Mouse (Mus musculus) liver, embryonic 15.5 days (tissue): ENCODE results near the gene Spdef. TPM values are rescaled to one million over a fixed set of nuclear protein-coding genes. Genes with fewer than 3 reads are reported as not detected.
A peak's percentile ranks its signal among the peaks of the same experiment; 100 is the strongest.

Experiments
- ATAC-seq: fragments of 200-750 bp; cut with Nextera tagmentation; 2 replicates; pipeline ENCODE4 v1.8.0; 2017; ENCODE audit warnings: moderate number of reproducible peaks, mild to moderate bottlenecking, moderate library complexity; ENCODE audit not compliant: insufficient read depth
- H3K27ac ChIP-seq: fragments of 300-500 bp; sonication (generic); replicated peaks from 2 replicates; pipeline ENCODE4 v1.5.1; 2015; ENCODE audit warnings: mild to moderate bottlenecking, inconsistent platforms
- H3K27me3 ChIP-seq: fragments of 300-500 bp; sonication (generic); 2 replicates; pipeline ENCODE4 v1.6.1; 2015; ENCODE audit warnings: mild to moderate bottlenecking, inconsistent platforms
- H3K36me3 ChIP-seq: fragments of 300-500 bp; sonication (generic); replicated peaks from 2 replicates; pipeline ENCODE4 v1.6.1; 2015; ENCODE audit warnings: moderate library complexity, mild to moderate bottlenecking, inconsistent platforms
- H3K4me1 ChIP-seq: fragments of 300-500 bp; sonication (generic); replicated peaks from 2 replicates; pipeline ENCODE4 v1.6.1; 2015; ENCODE audit warnings: inconsistent platforms
- H3K4me2 ChIP-seq: fragments of 300-500 bp; sonication (generic); 2 replicates; pipeline ENCODE4 v1.6.1; 2015; ENCODE audit warnings: moderate library complexity, mild to moderate bottlenecking, inconsistent platforms
- H3K4me3 ChIP-seq: fragments of 300-500 bp; sonication (generic); replicated peaks from 2 replicates; pipeline ENCODE4 v1.5.1; 2015; ENCODE audit warnings: mild to moderate bottlenecking, inconsistent platforms
- H3K9ac ChIP-seq: fragments of 300-500 bp; sonication (generic); 2 replicates; pipeline ENCODE4 v1.6.1; 2015; ENCODE audit warnings: moderate library complexity, mild to moderate bottlenecking, inconsistent platforms
- H3K9me3 ChIP-seq: fragments of 300-500 bp; sonication (generic); replicated peaks from 2 replicates; pipeline ENCODE4 v1.6.1; 2016; ENCODE audit warnings: inconsistent platforms
- WGBS: fragments of 180-500 bp; shearing (Covaris S2); methylation state at CpG from one replicate; pipeline ENCODE4 v1.1.7; 2015; ENCODE audit warnings: mixed read lengths; ENCODE audit not compliant: insufficient replicate concordance; 5-methylcytosine and 5-hydroxymethylcytosine counted together
- polyA plus RNA-seq: library from polyadenylated mRNA; unstranded; fragments of >200 nt; fragmentation: Nextera tagmentation; extraction: Ambion mirVana; gene quantifications from 2 replicates; pipeline ENCODE4 v1.2.1, GENCODE M21; 2015

Spdef gene
- polyA plus RNA-seq, 1 experiment from 2014 or later, result not detected

DNA sequence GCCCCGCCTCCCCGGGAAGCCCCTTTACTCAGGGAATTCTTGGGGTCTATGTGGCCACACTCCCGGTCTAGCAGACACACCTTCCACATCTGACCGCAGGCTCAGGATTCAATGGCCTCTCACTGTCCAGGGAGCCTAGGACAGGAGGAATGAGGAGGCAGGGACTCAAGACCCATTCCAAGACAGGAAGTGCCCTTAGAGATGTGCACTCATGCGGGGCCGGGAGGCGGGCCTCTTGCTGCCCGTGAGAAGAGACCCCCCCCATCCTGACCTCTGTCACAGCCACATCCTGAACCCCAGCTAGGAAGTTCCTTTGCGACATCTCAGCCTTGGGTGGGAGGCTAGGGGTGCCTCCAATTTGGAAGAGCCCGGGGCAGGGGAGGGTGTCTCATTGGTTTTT is 3.7 kb downstream of the Spdef start:
- H3K4me2 ChIP-seq, result no peak overlapping the region
- no peaks in the 10 kb centered on the region for H3K9me3 ChIP-seq
- peaks cover 24% of the 10 kb centered on the region for H3K27me3 ChIP-seq
- H3K27ac ChIP-seq, result no peak overlapping the region
- 24% methylated on average over 10 of the region's 10 CpGs for WGBS
- H3K9ac ChIP-seq, result no peak overlapping the region
- no peak for ATAC-seq
- no peaks in the 10 kb centered on the region for H3K36me3 ChIP-seq
- H3K4me1 ChIP-seq, result no peaks in the 10 kb centered on the region
- H3K4me3 ChIP-seq, result no peak overlapping the region

DNA sequence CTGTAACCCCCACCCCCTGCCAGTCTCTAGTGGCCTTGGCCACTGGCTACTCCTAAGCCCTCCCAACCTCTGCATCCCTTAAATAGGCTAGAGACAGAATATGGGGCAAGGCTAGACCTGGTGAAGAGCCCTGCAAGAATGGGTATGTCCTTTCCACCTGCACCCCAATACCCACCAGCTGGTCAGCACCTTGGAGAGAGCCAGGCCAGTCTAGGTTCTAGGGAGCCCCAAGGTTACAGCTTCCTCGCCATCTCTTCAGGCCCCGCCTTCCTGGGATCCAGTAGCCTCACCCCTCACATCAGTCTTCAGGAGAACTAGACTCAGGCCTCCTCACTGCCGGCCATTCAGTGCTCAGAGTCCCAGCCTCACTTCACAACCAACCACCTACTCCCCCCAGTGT is 4.4 kb downstream of the Spdef start:
- WGBS, result 14% methylated on average over 3 of the region's 3 CpGs
- Histone ChIP-seq H3K36me3 (no peaks in the 10 kb centered on the region), H3K9ac (no peak overlapping the region), H3K9me3 (no peaks in the 10 kb centered on the region), H3K27me3 (peaks cover 24% of the 10 kb centered on the region), H3K4me2 (no peak overlapping the region), H3K4me1 (no peaks in the 10 kb centered on the region), H3K4me3 (no peak overlapping the region), H3K27ac (no peak overlapping the region)
- no peak for ATAC-seq

- 59% methylated on average over 9 of the region's 9 CpGs for WGBS
- Histone ChIP-seq H3K27me3 (peaks cover 50% of the 10 kb centered on the region), H3K9ac (no peak overlapping the region), H3K4me1 (peaks cover 10% of the 10 kb centered on the region), H3K27ac (no peak overlapping the region), H3K36me3 (no peaks in the 10 kb centered on the region), H3K9me3 (no peaks in the 10 kb centered on the region), H3K4me2 (no peak overlapping the region), H3K4me3 (no peak overlapping the region)
- ATAC-seq, result no peak
Observed at GRCm38 (mm10) chr17:27721125-27721664, 7.6 kb downstream of the Spdef start.

- 59% methylated on average over 9 of the region's 9 CpGs for whole genome bisulfite sequencing
- Histone ChIP-seq H3K4me2 (no peak overlapping the region), H3K27ac (no peak overlapping the region), H3K9me3 (no peaks in the 10 kb centered on the region), H3K4me1 (peaks cover 10% of the 10 kb centered on the region), H3K4me3 (no peak overlapping the region), H3K36me3 (no peaks in the 10 kb centered on the region), H3K27me3 (peaks cover 54% of the 10 kb centered on the region), H3K9ac (no peak overlapping the region)
- no peak for ATAC-seq
Observed at GRCm38 (mm10) chr17:27720326-27720725, 8.4 kb downstream of the Spdef start.

DNA sequence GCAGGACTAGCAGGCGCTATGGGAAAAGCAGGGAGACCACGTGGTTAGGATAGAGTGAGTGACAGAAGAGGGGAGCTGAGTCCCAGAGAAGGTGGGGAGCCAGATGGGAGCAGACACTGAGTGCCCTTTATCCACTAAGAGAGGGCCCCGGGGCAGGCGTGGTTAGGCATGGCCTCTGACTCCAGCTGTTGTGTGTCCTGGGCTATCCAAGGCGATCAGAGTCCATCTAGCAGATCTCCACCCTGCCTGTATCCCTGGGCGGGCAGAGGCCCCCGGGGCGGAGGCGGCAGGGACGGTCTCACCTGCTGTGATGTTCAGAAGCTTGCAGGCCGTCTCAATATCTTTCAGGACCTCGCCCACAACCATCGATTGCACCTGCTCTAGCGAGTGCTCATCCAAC is 9.1 kb downstream of the Spdef start:
- H3K4me2 ChIP-seq, result no peak overlapping the region
- no peak for ATAC-seq
- H3K27ac ChIP-seq, result no peak overlapping the region
- WGBS, result 55% methylated on average over 14 of the region's 14 CpGs
- H3K9me3 ChIP-seq, result no peaks in the 10 kb centered on the region
- no peaks in the 10 kb centered on the region for H3K36me3 ChIP-seq
- H3K4me3 ChIP-seq, result no peak overlapping the region
- no peak overlapping the region for H3K9ac ChIP-seq
- H3K4me1 ChIP-seq, result peaks cover 10% of the 10 kb centered on the region
- H3K27me3 ChIP-seq, result peaks cover 50% of the 10 kb centered on the region

DNA sequence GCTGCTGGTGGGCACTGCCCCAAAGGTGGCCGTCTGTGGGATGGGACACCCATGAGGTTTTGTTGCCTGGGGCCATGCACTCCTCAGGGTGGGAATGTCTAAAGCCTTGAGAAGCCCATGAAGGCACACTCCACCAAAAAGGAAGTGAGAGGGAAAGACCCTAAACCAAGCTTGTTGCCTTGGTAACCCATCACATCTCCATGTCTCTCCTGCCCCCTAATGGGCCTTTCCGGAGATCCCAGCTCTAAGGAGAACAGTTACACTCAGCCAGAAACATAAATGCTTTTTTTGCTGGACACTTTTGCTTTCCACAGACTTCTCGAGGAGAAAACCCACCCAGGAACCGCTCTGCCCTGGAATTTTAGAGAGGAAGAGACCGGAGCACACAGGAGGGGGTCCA is 10.5 kb downstream of the Spdef start:
- H3K4me1 ChIP-seq, result peaks cover 10% of the 10 kb centered on the region
- H3K36me3 ChIP-seq, result no peaks in the 10 kb centered on the region
- no peak overlapping the region for H3K9ac ChIP-seq
- no peak overlapping the region for H3K4me2 ChIP-seq
- H3K27ac ChIP-seq, result no peak overlapping the region
- H3K4me3 ChIP-seq, result no peak overlapping the region
- no peaks in the 10 kb centered on the region for H3K9me3 ChIP-seq
- peaks cover 47% of the 10 kb centered on the region for H3K27me3 ChIP-seq
- no peak for ATAC-seq
- WGBS, result 41% methylated on average over 5 of the region's 5 CpGs

- 0 out of 2 replicates have a peak overlapping the region, but pooled peaks have one; percentile 15 for H3K4me3 ChIP-seq
- peak overlapping the region; percentile 49 for H3K4me2 ChIP-seq
- no peak overlapping the region for H3K27ac ChIP-seq
- H3K9ac ChIP-seq, result no peak overlapping the region
- ATAC-seq, result 0 out of 2 replicates have a peak, but pooled peaks have one; percentile 12
- H3K4me1 ChIP-seq, result peaks cover 10% of the 10 kb centered on the region
- peaks cover 50% of the 10 kb centered on the region for H3K27me3 ChIP-seq
- no peaks in the 10 kb centered on the region for H3K36me3 ChIP-seq
- WGBS, result 10% methylated on average over 16 of the region's 16 CpGs
- no peaks in the 10 kb centered on the region for H3K9me3 ChIP-seq
Observed at GRCm38 (mm10) chr17:27716804-27717203, 12.0 kb downstream of the Spdef start.

GRCm38 (mm10) chr17:27712832-27713231 is 15.9 kb downstream of the Spdef start:
- H3K9me3 ChIP-seq, result no peaks in the 10 kb centered on the region
- no peak overlapping the region for H3K9ac ChIP-seq
- H3K27me3 ChIP-seq, result peaks cover 49% of the 10 kb centered on the region
- H3K27ac ChIP-seq, result no peak overlapping the region
- 65% methylated on average over 1 of the region's 1 CpGs for WGBS
- peaks cover 16% of the 10 kb centered on the region for H3K4me1 ChIP-seq
- no peak overlapping the region for H3K4me2 ChIP-seq
- ATAC-seq, result no peak
- no peaks in the 10 kb centered on the region for H3K36me3 ChIP-seq
- H3K4me3 ChIP-seq, result no peak overlapping the region

DNA sequence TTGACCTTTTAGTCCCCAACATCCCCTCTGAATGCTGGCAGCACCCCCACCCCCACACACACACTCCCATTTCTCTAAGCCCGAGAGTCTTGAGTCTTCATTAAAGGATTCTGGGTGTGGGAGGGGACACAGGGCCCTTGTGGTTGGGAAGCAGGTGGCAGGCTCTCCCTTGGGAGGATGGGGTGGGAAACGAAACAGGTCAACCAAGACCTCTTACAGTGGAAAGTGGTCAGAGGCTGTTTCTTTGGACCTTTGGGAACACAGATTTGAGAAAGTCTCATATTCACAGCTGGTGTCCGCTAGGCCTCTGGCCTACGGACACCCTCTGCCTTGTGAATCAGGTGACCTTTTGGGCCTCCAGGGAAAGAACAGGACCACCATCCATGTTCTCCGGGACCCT is 19.1 kb downstream of the Spdef start:
- Histone ChIP-seq H3K36me3 (no peaks in the 10 kb centered on the region), H3K27ac (no peak overlapping the region), H3K27me3 (peaks cover 56% of the 10 kb centered on the region), H3K4me1 (peaks cover 9% of the 10 kb centered on the region), H3K4me3 (no peak overlapping the region), H3K9ac (no peak overlapping the region), H3K9me3 (no peaks in the 10 kb centered on the region), H3K4me2 (no peak overlapping the region)
- no peak for ATAC-seq
- WGBS, result 63% methylated on average over 5 of the region's 5 CpGs

DNA sequence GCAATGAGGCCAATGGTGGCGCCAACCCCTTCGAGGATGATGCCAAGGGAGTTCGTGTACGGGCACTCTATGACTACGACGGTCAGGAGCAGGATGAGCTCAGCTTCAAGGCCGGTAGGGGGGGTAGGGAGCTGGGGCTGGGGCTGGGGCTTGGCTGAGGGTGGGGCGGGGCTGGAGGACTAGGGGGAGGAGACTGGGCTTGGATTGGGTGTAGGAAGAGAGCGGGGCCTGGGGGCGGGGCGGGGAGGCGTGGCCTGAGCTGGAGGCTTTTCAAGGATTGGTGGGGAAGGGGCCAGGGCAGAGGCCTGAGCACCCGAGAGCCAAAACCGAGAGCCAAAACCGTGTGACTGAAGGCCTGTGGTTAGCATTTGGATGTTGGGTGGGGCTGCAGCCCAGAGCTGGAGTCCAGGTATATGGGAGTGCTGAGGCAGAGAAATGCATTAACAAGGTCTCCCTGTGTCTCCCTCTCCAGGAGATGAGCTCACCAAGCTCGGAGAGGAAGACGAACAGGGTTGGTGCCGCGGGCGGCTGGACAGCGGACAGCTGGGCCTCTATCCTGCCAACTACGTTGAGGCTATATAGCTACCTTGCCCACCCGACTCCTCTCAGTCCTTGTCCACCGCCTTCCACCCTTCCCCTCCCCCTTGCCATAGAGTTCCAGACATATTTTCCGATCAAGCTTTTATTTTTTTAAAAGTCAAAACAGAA is 20.6 kb downstream of the Spdef start:
- peaks cover 50% of the 10 kb centered on the region for H3K27me3 ChIP-seq
- peak; percentile 75 for ATAC-seq
- H3K4me1 ChIP-seq, result peaks cover 9% of the 10 kb centered on the region
- no peak overlapping the region for H3K9ac ChIP-seq
- WGBS, result 3% methylated on average over 25 of the region's 25 CpGs
- H3K4me2 ChIP-seq, result peak overlapping the region; percentile 56
- H3K4me3 ChIP-seq, result peak overlapping the region; percentile 17; the same call in 1 of the 2 replicates
- H3K27ac ChIP-seq, result no peak overlapping the region
- no peaks in the 10 kb centered on the region for H3K36me3 ChIP-seq
- H3K9me3 ChIP-seq, result no peaks in the 10 kb centered on the region

DNA sequence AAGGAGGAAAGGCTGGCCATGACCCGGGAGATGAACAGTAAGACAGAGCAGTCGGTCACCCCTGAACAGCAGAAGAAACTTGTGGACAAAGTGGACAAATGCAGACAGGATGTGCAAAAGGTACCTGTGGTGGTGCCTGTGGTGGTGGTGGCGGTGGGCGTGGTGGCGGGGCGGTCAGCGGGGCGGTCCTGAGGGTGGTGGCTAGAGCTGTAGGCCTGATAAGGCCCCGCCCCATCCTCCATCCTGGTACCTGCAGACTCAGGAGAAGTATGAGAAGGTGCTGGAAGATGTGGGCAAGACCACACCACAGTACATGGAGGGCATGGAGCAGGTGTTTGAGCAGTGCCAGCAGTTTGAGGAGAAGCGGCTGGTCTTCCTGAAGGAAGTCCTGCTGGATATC is 23.1 kb downstream of the Spdef start:
- H3K4me2 ChIP-seq, result no peak overlapping the region
- no peaks in the 10 kb centered on the region for H3K36me3 ChIP-seq
- H3K27ac ChIP-seq, result no peak overlapping the region
- no peak for ATAC-seq
- H3K9me3 ChIP-seq, result no peaks in the 10 kb centered on the region
- peaks cover 50% of the 10 kb centered on the region for H3K27me3 ChIP-seq
- no peak overlapping the region for H3K4me3 ChIP-seq
- H3K9ac ChIP-seq, result no peak overlapping the region
- H3K4me1 ChIP-seq, result peaks cover 14% of the 10 kb centered on the region
- WGBS, result 45% methylated on average over 10 of the region's 10 CpGs
